7 mouse cellular contexts compared by ENCODE assay signal in genomic region chr1:34433891-34434521, GRCm38 (mm10). TPM values are rescaled to one million over a fixed set of nuclear protein-coding genes. Genes with fewer than 3 reads are reported as not detected.
A peak's percentile ranks its signal among the peaks of the same experiment; 100 is the strongest.
DNase-seq lines count a peak whose midpoint lies in the region; ATAC-seq and TF ChIP-seq lines count a peak whose summit lies in the region.

No protein-coding gene starts in this region.

- H3K27me3 ChIP-seq in E14TG2a.4 (ENCODE audit: insufficient read depth, low read length) = peaks cover 7% of the 10 kb centered on the region
- no peaks in the 10 kb centered on the region for H3K27me3 ChIP-seq in heart, postnatal 0 days (ENCODE audit: control insufficient read depth, insufficient read depth, low read length)
- H3K27me3 ChIP-seq in limb, embryonic 13.5 days = no peaks in the 10 kb centered on the region
- H3K27me3 ChIP-seq in midbrain, postnatal 0 days (ENCODE audit: insufficient read depth, low read length) = no peaks in the 10 kb centered on the region

- peaks cover 22% of the 10 kb centered on the region for H3K36me3 ChIP-seq in E14TG2a.4 (ENCODE audit: insufficient read depth, low read length)
- peaks cover 6% of the 10 kb centered on the region; the same call in 1 of the 2 replicates for H3K36me3 ChIP-seq in heart, postnatal 0 days (replicated peaks; ENCODE audit: control insufficient read depth, insufficient read depth, low read length)
- H3K36me3 ChIP-seq in limb, embryonic 13.5 days = peaks cover 39% of the 10 kb centered on the region
- H3K36me3 ChIP-seq in midbrain, postnatal 0 days (ENCODE audit: insufficient read depth, low read length) = peaks cover 3% of the 10 kb centered on the region; the same call in 1 of the 2 replicates

- no peak for TF ChIP-seq CTCF in E14TG2a.4 (conservative IDR thresholded peaks at IDR 0.05; ENCODE audit: low read length)
- no peak for TF ChIP-seq CTCF in heart, postnatal 0 days (IDR thresholded peaks at IDR 0.05; ENCODE audit: low read depth)
- no peak for TF ChIP-seq CTCF in midbrain, postnatal 0 days (IDR thresholded peaks at IDR 0.05)

- H3K4me2 ChIP-seq in heart, postnatal 0 days (ENCODE audit: low read depth, low read length) = peak overlapping the region; percentile 66
- H3K4me2 ChIP-seq in limb, embryonic 13.5 days (replicated peaks) = peak overlapping the region; percentile 66
- peak overlapping the region; percentile 80 for H3K4me2 ChIP-seq in midbrain, postnatal 0 days (ENCODE audit: low read depth, low read length, poor library complexity, severe bottlenecking)

- peak overlapping the region; percentile 77 for H3K27ac ChIP-seq in heart, postnatal 0 days (ENCODE audit: low read depth)
- H3K27ac ChIP-seq in limb, embryonic 13.5 days = peak overlapping the region; percentile 61
- peak overlapping the region; percentile 47; the same call in 1 of the 2 replicates for H3K27ac ChIP-seq in midbrain, postnatal 0 days (ENCODE audit: low read depth, low read length)

- 11% methylated on average over 19 of the region's 19 CpGs for WGBS in heart, postnatal 0 days
- 15% methylated on average over 19 of the region's 19 CpGs for WGBS in limb, embryonic 13.5 days
- 7% methylated on average over 19 of the region's 19 CpGs for WGBS in midbrain, postnatal 0 days

- H3K9ac ChIP-seq in heart, postnatal 0 days (replicated peaks; ENCODE audit: low read depth, low read length) = peak overlapping the region; percentile 45; the same call in 1 of the 2 replicates
- peak overlapping the region; percentile 25 for H3K9ac ChIP-seq in limb, embryonic 13.5 days
- H3K9ac ChIP-seq in midbrain, postnatal 0 days (replicated peaks; ENCODE audit: low read length, poor library complexity, severe bottlenecking) = peak overlapping the region; percentile 33; the same call in 1 of the 2 replicates

- DNase-seq in A20 (ENCODE audit: low read depth, low spot score) = peak; percentile 47
- DNase-seq in embryo, embryonic 9.5 days (ENCODE audit: extremely low spot score) = peak; percentile 57
- peak; percentile 40 for DNase-seq in heart, postnatal 0 days (ENCODE audit: low spot score)
- peak; percentile 53 for DNase-seq in midbrain, postnatal 0 days (ENCODE audit: low spot score)
- no peak for DNase-seq in layer of hippocampus, adult 8-10 months (ENCODE audit: low spot score in 2 of 2)

- no peak for TF ChIP-seq EP300 in heart, postnatal 0 days (IDR thresholded peaks at IDR 0.05; ENCODE audit: low read depth)

- peaks cover 44% of the 10 kb centered on the region for H3K9me3 ChIP-seq in E14TG2a.4 (ENCODE audit: low read length)
- no peaks in the 10 kb centered on the region for H3K9me3 ChIP-seq in heart, postnatal 0 days (replicated peaks; ENCODE audit: control insufficient read depth, low read length)
- H3K9me3 ChIP-seq in limb, embryonic 13.5 days = peaks cover 34% of the 10 kb centered on the region
- 0 out of 2 replicates have a peak, but pooled peaks cover 8% of the 10 kb centered on the region for H3K9me3 ChIP-seq in midbrain, postnatal 0 days (ENCODE audit: low read length)

- peak overlapping the region; percentile 85 for H3K4me3 ChIP-seq in E14TG2a.4 (replicated peaks; ENCODE audit: low read length)
- H3K4me3 ChIP-seq in heart, postnatal 0 days (ENCODE audit: low read depth, low read length) = peak overlapping the region; percentile 54
- peak overlapping the region; percentile 64 for H3K4me3 ChIP-seq in limb, embryonic 13.5 days
- H3K4me3 ChIP-seq in midbrain, postnatal 0 days (ENCODE audit: low read depth, low read length) = peak overlapping the region; percentile 49

- no peak for ATAC-seq in heart, postnatal 0 days (ENCODE audit: insufficient read depth, low read depth)
- ATAC-seq in limb, embryonic 13.5 days (ENCODE audit: low FRiP score, low read depth) = no peak
- ATAC-seq in midbrain, postnatal 0 days (ENCODE audit: low FRiP score) = no peak

- H3K4me1 ChIP-seq in E14TG2a.4 (replicated peaks; ENCODE audit: low read depth, low read length) = peaks cover 35% of the 10 kb centered on the region
- peaks cover 11% of the 10 kb centered on the region for H3K4me1 ChIP-seq in heart, postnatal 0 days (ENCODE audit: control insufficient read depth, insufficient read depth)
- peaks cover 19% of the 10 kb centered on the region for H3K4me1 ChIP-seq in limb, embryonic 13.5 days
- H3K4me1 ChIP-seq in midbrain, postnatal 0 days (ENCODE audit: insufficient read depth, low read length) = 0 out of 2 replicates have a peak, but pooled peaks cover 8% of the 10 kb centered on the region

RNA-seq across cellular contexts. Expression of gene Ccdc115, which starts 5.5 kb away (rescaled TPM):
- 29.2 and 30.5 TPM in 2 replicates for total RNA-seq in heart, postnatal 0 days (2014; rRNA removed; ENCODE audit: low replicate concordance)
- 29.7 and 32.4 TPM in 2 replicates for polyA plus RNA-seq in heart, postnatal 0 days (2015; fragmentation: Nextera tagmentation; extraction: Ambion mirVana)
- 50.7 and 51.5 TPM in 2 replicates for polyA plus RNA-seq in limb, embryonic 13.5 days (2015; fragmentation: Nextera tagmentation; extraction: Ambion mirVana)
- total RNA-seq in midbrain, postnatal 0 days (2014; rRNA removed) = 36.7 and 41.1 TPM in 2 replicates
- polyA plus RNA-seq in midbrain, postnatal 0 days (2015; fragmentation: Nextera tagmentation; extraction: Ambion mirVana) = 57.5 and 58.9 TPM in 2 replicates
- 10 to 100 TPM; 16.0 to 20.6 (median 17.9) TPM for total RNA-seq in layer of hippocampus, adult 8-10 months (2022)

RNA-seq across cellular contexts. Expression of gene Imp4, which starts 5.6 kb away (rescaled TPM):
- total RNA-seq in heart, postnatal 0 days (2014; rRNA removed; ENCODE audit: low replicate concordance) = 12.4 and 45.3 TPM in 2 replicates
- polyA plus RNA-seq in heart, postnatal 0 days (2015; fragmentation: Nextera tagmentation; extraction: Ambion mirVana) = 41.6 and 42.5 TPM in 2 replicates
- polyA plus RNA-seq in limb, embryonic 13.5 days (2015; fragmentation: Nextera tagmentation; extraction: Ambion mirVana) = 74.9 and 81.3 TPM in 2 replicates
- total RNA-seq in midbrain, postnatal 0 days (2014; rRNA removed) = 17.8 and 22.1 TPM in 2 replicates
- polyA plus RNA-seq in midbrain, postnatal 0 days (2015; fragmentation: Nextera tagmentation; extraction: Ambion mirVana) = 41.9 and 42.3 TPM in 2 replicates
- 10 to 100 TPM; 32.3 to 36.9 (median 33.4) TPM for total RNA-seq in layer of hippocampus, adult 8-10 months (2022)

RNA-seq across cellular contexts. Expression of gene Ptpn18, which starts 25.6 kb away (rescaled TPM):
- 4.7 TPM in 1 of 2 replicates, not detected in the other for total RNA-seq in heart, postnatal 0 days (2014; rRNA removed; ENCODE audit: low replicate concordance)
- polyA plus RNA-seq in heart, postnatal 0 days (2015; fragmentation: Nextera tagmentation; extraction: Ambion mirVana) = 10.7 and 13.8 TPM in 2 replicates
- polyA plus RNA-seq in limb, embryonic 13.5 days (2015; fragmentation: Nextera tagmentation; extraction: Ambion mirVana) = 12.5 and 19.3 TPM in 2 replicates
- 5.6 TPM in 1 of 2 replicates, not detected in the other for total RNA-seq in midbrain, postnatal 0 days (2014; rRNA removed)
- 4.7 and 5.1 TPM in 2 replicates for polyA plus RNA-seq in midbrain, postnatal 0 days (2015; fragmentation: Nextera tagmentation; extraction: Ambion mirVana)
- 10 to 100 TPM in 1 of 4 experiments, 1 to 10 TPM in 3; 5.0 to 11.9 (median 8.9) TPM for total RNA-seq in layer of hippocampus, adult 8-10 months (2022)

Comparison
In these comparisons a context has a peak if more than half of its experiments do, and no peak if none do; other contexts are left out.
1. DNase-seq: peak in A20 (single experiment), embryo, embryonic 9.5 days (single experiment), heart, postnatal 0 days (single experiment) and midbrain, postnatal 0 days (single experiment); none in layer of hippocampus, adult 8-10 months (0 of 2).
2. Peak in every context shown above with its lines, with median percentiles within 50 percentile points of each other: H3K4me3 ChIP-seq, H3K27ac ChIP-seq, H3K4me2 ChIP-seq and H3K9ac ChIP-seq.